Mouse (Mus musculus): ENCODE results near the gene Olfr74.
"Not testable (repeated sequence)": the region's sequence is repeated elsewhere in the genome, so short reads cannot be mapped to it uniquely, and the experiment has no call there.

Gene Olfr74

DNA sequence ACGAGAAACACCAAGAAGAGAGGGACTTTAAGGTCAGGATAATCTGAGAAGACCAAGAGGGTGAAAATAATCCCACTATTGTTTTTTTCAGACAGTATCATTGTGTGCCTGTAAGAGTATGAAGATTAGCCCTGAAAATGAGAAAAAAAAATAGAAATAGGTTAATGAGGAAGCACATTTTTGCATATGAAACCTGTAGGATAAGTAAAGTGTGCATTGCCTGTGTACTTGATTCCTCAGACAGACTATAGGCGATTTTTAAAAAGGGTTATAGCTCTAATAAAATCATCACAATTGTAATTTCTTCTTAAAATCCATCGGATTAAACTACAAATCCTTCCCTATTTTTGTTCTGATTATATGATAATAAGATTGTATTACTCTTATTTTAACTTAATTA lies at the start of gene Olfr74:
Gene Olfr74, minus strand, starts transcription at position 101 of the 400 bp plus-strand sequence.
- no peak for DNase-seq

DNA sequence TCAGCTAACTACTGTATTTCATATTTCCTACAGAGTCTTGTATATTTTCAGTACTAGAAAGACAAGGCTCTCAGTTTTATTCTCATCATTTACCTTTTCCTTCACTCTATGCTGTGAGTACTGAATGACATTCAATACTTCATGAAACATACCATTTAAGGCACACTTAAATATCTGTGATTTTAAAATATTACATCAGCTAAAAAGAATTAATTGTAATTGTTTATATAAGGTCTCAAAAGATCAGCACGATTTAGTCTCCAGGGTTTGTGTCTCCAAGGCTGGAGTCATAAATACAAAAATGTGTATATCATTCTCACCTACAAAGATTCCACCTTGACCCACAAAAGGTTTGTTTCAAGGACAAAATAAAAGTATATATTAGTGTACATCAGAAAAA lies 48.0 kb upstream of the Olfr74 start, which contains the start of gene Olfr1161:
Gene Olfr1161, plus strand, starts transcription at position 301 of the 400 bp plus-strand sequence.
- not testable (repeated sequence) for DNase-seq

DNA sequence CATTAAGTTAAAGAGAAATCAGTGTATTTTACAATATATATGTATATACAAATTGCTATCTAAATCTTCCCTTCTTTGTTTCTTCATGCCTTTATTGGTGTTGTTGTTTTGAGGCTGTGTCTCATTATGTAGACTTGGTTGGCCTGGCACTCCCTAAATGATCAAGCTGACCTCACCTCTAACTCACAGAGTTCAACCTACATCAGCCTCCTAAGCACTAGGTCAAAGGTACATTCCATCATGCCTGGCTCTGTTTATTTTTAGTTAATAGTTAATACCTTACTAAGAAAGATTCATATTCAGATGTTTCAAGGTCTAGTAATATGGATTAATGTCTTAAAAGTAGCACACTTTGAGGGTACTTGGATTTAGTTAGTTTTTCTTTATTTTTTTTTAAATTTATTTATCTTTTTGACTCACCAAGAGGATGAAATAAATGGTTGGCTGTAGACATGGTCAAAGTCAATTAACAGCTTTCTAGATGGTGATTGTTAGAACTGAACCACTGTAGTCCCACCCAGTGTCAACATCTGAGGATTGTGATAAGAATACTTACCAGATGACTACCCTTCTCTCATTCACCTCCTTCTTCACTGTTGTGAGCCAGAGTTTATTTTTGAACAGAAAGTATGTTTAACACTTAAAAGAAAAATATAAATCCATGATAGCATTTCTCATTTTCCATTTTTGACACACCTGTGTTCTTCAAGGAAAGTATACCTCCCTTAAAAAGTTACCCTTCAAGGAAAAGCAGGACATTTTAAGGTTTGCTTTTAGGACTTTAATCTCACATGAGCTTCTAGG lies 33.3 kb upstream of the Olfr74 start, which contains the start of gene Olfr1160:
Gene Olfr1160, minus strand, starts transcription at position 754 of the 804 bp plus-strand sequence.
- no peak for DNase-seq

DNA sequence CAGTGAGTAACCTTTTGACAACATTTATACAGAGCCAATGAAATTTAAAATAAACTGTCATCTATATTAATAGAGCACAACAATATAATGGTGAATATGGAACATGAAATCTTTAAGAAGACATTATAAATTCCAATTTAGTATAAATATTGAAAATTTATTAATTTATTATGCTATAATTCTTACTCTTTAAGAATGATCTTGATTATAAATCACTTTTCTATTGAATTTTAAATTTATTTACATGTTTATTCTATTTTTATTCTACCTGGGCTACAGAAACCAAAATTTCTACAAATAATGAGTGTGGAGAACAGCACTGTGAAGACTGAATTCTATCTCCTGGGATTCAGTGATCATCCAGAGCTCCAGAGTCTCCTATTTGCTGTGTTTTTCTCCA lies 15.3 kb upstream of the Olfr74 start, which contains the start of gene Olfr1158:
Gene Olfr1158, plus strand, starts transcription at position 301 of the 400 bp plus-strand sequence.
- no peak for DNase-seq

DNA sequence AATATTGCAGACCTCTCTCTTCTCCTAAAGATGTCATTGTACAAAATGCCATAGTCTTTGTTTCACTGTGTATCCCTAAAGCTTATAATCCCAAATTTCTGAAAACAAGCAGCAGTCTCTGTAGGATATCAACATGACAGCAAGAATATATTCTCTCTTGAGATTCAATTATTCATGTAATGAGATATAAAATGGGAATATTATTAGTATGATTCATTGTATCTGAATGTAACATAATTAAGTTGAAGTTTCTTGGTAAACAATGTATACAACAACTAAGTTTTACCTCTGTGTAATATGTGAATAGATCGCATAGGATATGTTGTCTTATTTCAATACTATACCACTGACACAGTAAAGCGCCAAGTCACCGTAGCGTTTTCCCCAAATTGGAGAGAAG lies 6.3 kb downstream of the Olfr74 start, which contains the start of gene Olfr1157:
Gene Olfr1157, minus strand, starts transcription at position 101 of the 400 bp plus-strand sequence.
- no peak for DNase-seq

GRCm38 (mm10) chr2:87953000-87953399 lies 21.5 kb downstream of the Olfr74 start, which contains the start of gene Olfr1156:
Gene Olfr1156, minus strand, starts transcription at chr2:87953100.
- DNase-seq, result no peak

DNA sequence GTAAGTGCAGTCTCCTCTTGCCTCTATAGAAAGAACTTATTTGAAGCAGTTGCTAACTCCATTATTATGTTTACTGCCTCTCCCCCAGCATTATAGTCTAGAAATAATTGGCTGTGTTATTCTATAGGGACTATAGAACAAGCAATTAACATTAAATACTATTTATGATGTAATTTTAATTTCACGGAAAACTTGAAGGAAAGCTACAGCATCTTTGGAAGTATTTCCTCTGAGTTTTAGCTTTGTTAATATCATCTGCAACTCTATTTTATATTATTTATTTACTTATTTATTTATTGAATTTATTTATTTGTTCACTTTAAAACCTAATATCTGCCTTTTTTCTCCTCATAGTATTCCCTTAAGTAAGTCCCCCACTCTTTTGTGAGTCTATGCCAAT lies 29.4 kb downstream of the Olfr74 start, which contains the start of gene Olfr1155:
Gene Olfr1155, minus strand, starts transcription at position 101 of the 400 bp plus-strand sequence.
- DNase-seq, result no peak
